Mouse (Mus musculus): ENCODE measurements around the gene Lrp6. TPM values are rescaled to one million over a fixed set of nuclear protein-coding genes. Genes with fewer than 3 reads are reported as not detected.
A peak's percentile ranks its signal among the peaks of the same experiment; 100 is the strongest.

The Lrp6 gene
- polyA plus RNA-seq, 1 experiment from 2014 or later: 14.9 TPM

- WGBS: 79% methylated on average over 5 of the region's 5 CpGs
- H3K4me3 ChIP-seq: no peak overlapping the region
- no peak for ATAC-seq (ENCODE audit: extremely low read depth, insufficient number of reproducible peaks, low FRiP score, low TSS enrichment)
- no peaks in the 10 kb centered on the region for H3K27me3 ChIP-seq (replicated peaks)
- no peak overlapping the region for H3K27ac ChIP-seq (replicated peaks)
- H3K36me3 ChIP-seq: no peaks in the 10 kb centered on the region
- H3K9me3 ChIP-seq: no peaks in the 10 kb centered on the region
- H3K4me1 ChIP-seq: peaks cover 18% of the 10 kb centered on the region
- H3K9ac ChIP-seq: no peak overlapping the region
- H3K4me2 ChIP-seq: no peak overlapping the region
Observed at GRCm38 (mm10) chr6:134567986-134568556, 1.3 kb upstream of the Lrp6 start.

GRCm38 (mm10) chr6:134566248-134566817 lies 432 bp downstream of the Lrp6 start:
- Histone ChIP-seq H3K4me3 (peak overlapping the region; percentile 97), H3K27me3 (replicated peaks) (no peaks in the 10 kb centered on the region), H3K27ac (replicated peaks) (peak overlapping the region; percentile 99), H3K4me1 (peaks cover 29% of the 10 kb centered on the region), H3K9ac (peak overlapping the region; percentile 98), H3K4me2 (peak overlapping the region; percentile 92), H3K36me3 (no peaks in the 10 kb centered on the region), H3K9me3 (no peaks in the 10 kb centered on the region)
- peak; percentile 52; the same call in 1 of the 2 replicates for ATAC-seq (ENCODE audit: extremely low read depth, insufficient number of reproducible peaks, low FRiP score, low TSS enrichment)
- WGBS: under 1% methylated on average over 50 of the region's 64 CpGs

- Histone ChIP-seq H3K27ac (replicated peaks) (peak overlapping the region; percentile 99), H3K9ac (peak overlapping the region; percentile 98), H3K4me2 (peak overlapping the region; percentile 92), H3K36me3 (no peaks in the 10 kb centered on the region), H3K4me3 (peak overlapping the region; percentile 97), H3K27me3 (replicated peaks) (no peaks in the 10 kb centered on the region), H3K9me3 (no peaks in the 10 kb centered on the region), H3K4me1 (peaks cover 32% of the 10 kb centered on the region)
- no peak for ATAC-seq (ENCODE audit: extremely low read depth, insufficient number of reproducible peaks, low FRiP score, low TSS enrichment)
- WGBS: 1% methylated on average over 19 of the region's 19 CpGs
Observed at GRCm38 (mm10) chr6:134565606-134566247, 1.0 kb downstream of the Lrp6 start.

GRCm38 (mm10) chr6:134564539-134564938 lies 2.2 kb downstream of the Lrp6 start:
- Histone ChIP-seq H3K9ac (peak overlapping the region; percentile 38; the same call in 1 of the 2 replicates), H3K4me3 (peak overlapping the region; percentile 97), H3K36me3 (no peaks in the 10 kb centered on the region), H3K4me2 (peak overlapping the region; percentile 92), H3K27me3 (replicated peaks) (no peaks in the 10 kb centered on the region), H3K27ac (replicated peaks) (no peak overlapping the region), H3K4me1 (peaks cover 39% of the 10 kb centered on the region), H3K9me3 (no peaks in the 10 kb centered on the region)
- no peak for ATAC-seq (ENCODE audit: extremely low read depth, insufficient number of reproducible peaks, low FRiP score, low TSS enrichment)
- 66% methylated on average over 2 of the region's 2 CpGs for WGBS

GRCm38 (mm10) chr6:134559635-134560034 lies 7.1 kb downstream of the Lrp6 start:
- Histone ChIP-seq H3K27me3 (replicated peaks) (no peaks in the 10 kb centered on the region), H3K4me1 (peaks cover 62% of the 10 kb centered on the region), H3K9ac (no peak overlapping the region), H3K4me3 (no peak overlapping the region), H3K27ac (replicated peaks) (no peak overlapping the region), H3K4me2 (no peak overlapping the region), H3K36me3 (no peaks in the 10 kb centered on the region), H3K9me3 (no peaks in the 10 kb centered on the region)
- 80% methylated on average over 3 of the region's 3 CpGs for WGBS
- ATAC-seq (ENCODE audit: extremely low read depth, insufficient number of reproducible peaks, low FRiP score, low TSS enrichment): no peak

GRCm38 (mm10) chr6:134558546-134559129 lies 8.1 kb downstream of the Lrp6 start:
- 62% methylated on average over 8 of the region's 8 CpGs for WGBS
- H3K4me3 ChIP-seq: no peak overlapping the region
- no peaks in the 10 kb centered on the region for H3K9me3 ChIP-seq
- ATAC-seq (ENCODE audit: extremely low read depth, insufficient number of reproducible peaks, low FRiP score, low TSS enrichment): no peak
- H3K9ac ChIP-seq: no peak overlapping the region
- H3K27ac ChIP-seq (replicated peaks): no peak overlapping the region
- H3K27me3 ChIP-seq (replicated peaks): no peaks in the 10 kb centered on the region
- no peaks in the 10 kb centered on the region for H3K36me3 ChIP-seq
- H3K4me1 ChIP-seq: peaks cover 63% of the 10 kb centered on the region
- no peak overlapping the region for H3K4me2 ChIP-seq

- 91% methylated on average over 1 of the region's 1 CpGs for WGBS
- Histone ChIP-seq H3K4me1 (peaks cover 56% of the 10 kb centered on the region), H3K9me3 (no peaks in the 10 kb centered on the region), H3K9ac (no peak overlapping the region), H3K27ac (replicated peaks) (no peak overlapping the region), H3K4me2 (no peak overlapping the region), H3K4me3 (no peak overlapping the region), H3K36me3 (no peaks in the 10 kb centered on the region), H3K27me3 (replicated peaks) (no peaks in the 10 kb centered on the region)
- no peak for ATAC-seq (ENCODE audit: extremely low read depth, insufficient number of reproducible peaks, low FRiP score, low TSS enrichment)
Observed at GRCm38 (mm10) chr6:134557043-134557442, 9.7 kb downstream of the Lrp6 start.

GRCm38 (mm10) chr6:134556185-134556950 lies 10.4 kb downstream of the Lrp6 start:
- H3K27me3 ChIP-seq (replicated peaks): no peaks in the 10 kb centered on the region
- WGBS: 60% methylated on average over 7 of the region's 7 CpGs
- H3K4me2 ChIP-seq: no peak overlapping the region
- no peak overlapping the region for H3K9ac ChIP-seq
- no peak for ATAC-seq (ENCODE audit: extremely low read depth, insufficient number of reproducible peaks, low FRiP score, low TSS enrichment)
- no peak overlapping the region for H3K27ac ChIP-seq (replicated peaks)
- peaks cover 53% of the 10 kb centered on the region for H3K4me1 ChIP-seq
- H3K36me3 ChIP-seq: no peaks in the 10 kb centered on the region
- no peak overlapping the region for H3K4me3 ChIP-seq
- no peaks in the 10 kb centered on the region for H3K9me3 ChIP-seq

GRCm38 (mm10) chr6:134555178-134555577 lies 11.6 kb downstream of the Lrp6 start:
- Histone ChIP-seq H3K4me3 (no peak overlapping the region), H3K27ac (replicated peaks) (no peak overlapping the region), H3K4me2 (no peak overlapping the region), H3K27me3 (replicated peaks) (no peaks in the 10 kb centered on the region), H3K9ac (no peak overlapping the region), H3K9me3 (no peaks in the 10 kb centered on the region), H3K4me1 (peaks cover 57% of the 10 kb centered on the region), H3K36me3 (no peaks in the 10 kb centered on the region)
- no peak for ATAC-seq (ENCODE audit: extremely low read depth, insufficient number of reproducible peaks, low FRiP score, low TSS enrichment)
- WGBS: 84% methylated on average over 3 of the region's 3 CpGs

GRCm38 (mm10) chr6:134554230-134554629 lies 12.5 kb downstream of the Lrp6 start:
- peaks cover 51% of the 10 kb centered on the region for H3K4me1 ChIP-seq
- 64% methylated on average over 4 of the region's 4 CpGs for WGBS
- no peaks in the 10 kb centered on the region for H3K27me3 ChIP-seq (replicated peaks)
- H3K9ac ChIP-seq: no peak overlapping the region
- H3K4me3 ChIP-seq: no peak overlapping the region
- H3K27ac ChIP-seq (replicated peaks): no peak overlapping the region
- H3K36me3 ChIP-seq: no peaks in the 10 kb centered on the region
- H3K4me2 ChIP-seq: no peak overlapping the region
- no peak for ATAC-seq (ENCODE audit: extremely low read depth, insufficient number of reproducible peaks, low FRiP score, low TSS enrichment)
- no peaks in the 10 kb centered on the region for H3K9me3 ChIP-seq

- H3K4me2 ChIP-seq: no peak overlapping the region
- 27% methylated on average over 1 of the region's 1 CpGs for WGBS
- no peak for ATAC-seq (ENCODE audit: extremely low read depth, insufficient number of reproducible peaks, low FRiP score, low TSS enrichment)
- peaks cover 38% of the 10 kb centered on the region for H3K4me1 ChIP-seq
- no peak overlapping the region for H3K9ac ChIP-seq
- H3K36me3 ChIP-seq: 0 out of 2 replicates have a peak, but pooled peaks cover 6% of the 10 kb centered on the region
- no peak overlapping the region for H3K4me3 ChIP-seq
- H3K27ac ChIP-seq (replicated peaks): no peak overlapping the region
- no peaks in the 10 kb centered on the region for H3K27me3 ChIP-seq (replicated peaks)
- no peaks in the 10 kb centered on the region for H3K9me3 ChIP-seq
Observed at GRCm38 (mm10) chr6:134551007-134551406, 15.8 kb downstream of the Lrp6 start.

Measured in heart, embryonic 13.5 days (tissue).